ENCODE assay signal across 11 mouse cellular contexts in genomic region chr7:80789534-80789933, GRCm38 (mm10). TPM values are rescaled to one million over a fixed set of nuclear protein-coding genes. Genes with fewer than 3 reads are reported as not detected.
DNase-seq lines count a peak whose midpoint lies in the region; ATAC-seq and TF ChIP-seq lines count a peak whose summit lies in the region.
"Had no signal": no experiment of that assay in that cellular context is flagged by ENCODE, and none has a peak within 500 bp of the region (broad histone marks: within the 10 kb centered on the region; RNA-seq: fewer than 3 reads in every experiment).

No protein-coding gene starts in this region.

- H3K27ac ChIP-seq in heart, embryonic 12.5 days (ENCODE audit: poor library complexity, severe bottlenecking): peak overlapping the region; percentile 79
- peak overlapping the region; percentile 78 for H3K27ac ChIP-seq in lung, embryonic 14.5 days (ENCODE audit: low read depth)
- H3K27ac ChIP-seq in heart, postnatal 0 days (ENCODE audit: low read depth): peak overlapping the region; percentile 88
- peak overlapping the region; percentile 85 for H3K27ac ChIP-seq in stomach, embryonic 14.5 days (ENCODE audit: low read length)
- no peak overlapping the region for H3K27ac ChIP-seq in midbrain, embryonic 15.5 days
- H3K27ac ChIP-seq: hindbrain, embryonic 12.5 days had no signal

- no peak for DNase-seq in heart, postnatal 36 days
- peak; percentile 39 for DNase-seq in lung, embryonic 14.5 days
- DNase-seq in lung, postnatal 10 days: no peak
- DNase-seq in heart, postnatal 0 days (ENCODE audit: low spot score): no peak
- DNase-seq in right cerebral cortex, postnatal 25 days: no peak
- DNase-seq: cerebellum, postnatal 10 days; kidney, postnatal 14 days had no signal

- no peak for TF ChIP-seq EP300 in heart, postnatal 0 days (IDR thresholded peaks at IDR 0.05; ENCODE audit: low read depth)

- no peaks in the 10 kb centered on the region for H3K27me3 ChIP-seq in heart, embryonic 12.5 days (replicated peaks)
- H3K27me3 ChIP-seq in lung, embryonic 14.5 days (ENCODE audit: insufficient read depth, low read length): no peaks in the 10 kb centered on the region
- no peaks in the 10 kb centered on the region for H3K27me3 ChIP-seq in heart, postnatal 0 days (ENCODE audit: control insufficient read depth, insufficient read depth, low read length)
- no peaks in the 10 kb centered on the region for H3K27me3 ChIP-seq in stomach, embryonic 14.5 days (ENCODE audit: control insufficient read depth, insufficient read depth, low read length)
- H3K27me3 ChIP-seq in midbrain, embryonic 15.5 days (replicated peaks): no peaks in the 10 kb centered on the region
- H3K27me3 ChIP-seq: hindbrain, embryonic 12.5 days had no signal

- ATAC-seq in heart, embryonic 12.5 days (ENCODE audit: insufficient number of reproducible peaks, low FRiP score): 0 out of 2 replicates have a peak, but pooled peaks have one; percentile 58
- ATAC-seq in lung, embryonic 14.5 days (ENCODE audit: insufficient read depth): peak; percentile 44; the same call in 1 of the 2 replicates
- no peak for ATAC-seq in heart, postnatal 0 days (ENCODE audit: insufficient read depth, low read depth)
- 0 out of 2 replicates have a peak, but pooled peaks have one; percentile 65 for ATAC-seq in stomach, embryonic 14.5 days (ENCODE audit: insufficient number of reproducible peaks, insufficient read depth, low FRiP score, low read depth)
- no peak for ATAC-seq in midbrain, embryonic 15.5 days (replicated peaks)

- H3K36me3 ChIP-seq in heart, embryonic 12.5 days: peaks cover 11% of the 10 kb centered on the region
- peaks cover 3% of the 10 kb centered on the region; the same call in 1 of the 2 replicates for H3K36me3 ChIP-seq in lung, embryonic 14.5 days (ENCODE audit: insufficient read depth)
- H3K36me3 ChIP-seq in heart, postnatal 0 days (replicated peaks; ENCODE audit: control insufficient read depth, insufficient read depth, low read length): peaks cover 12% of the 10 kb centered on the region
- no peaks in the 10 kb centered on the region for H3K36me3 ChIP-seq in stomach, embryonic 14.5 days (ENCODE audit: control insufficient read depth, insufficient read depth, low read length)
- peaks cover 5% of the 10 kb centered on the region; the same call in 1 of the 2 replicates for H3K36me3 ChIP-seq in midbrain, embryonic 15.5 days (replicated peaks)

- H3K9ac ChIP-seq in heart, embryonic 12.5 days: 0 out of 2 replicates have a peak overlapping the region, but pooled peaks have one; percentile 13
- no peak overlapping the region for H3K9ac ChIP-seq in lung, embryonic 14.5 days
- H3K9ac ChIP-seq in heart, postnatal 0 days (replicated peaks; ENCODE audit: low read depth, low read length): peak overlapping the region; percentile 29; the same call in 1 of the 2 replicates
- no peak overlapping the region for H3K9ac ChIP-seq in stomach, embryonic 14.5 days (replicated peaks; ENCODE audit: low read depth, low read length)
- no peak overlapping the region for H3K9ac ChIP-seq in midbrain, embryonic 15.5 days
- H3K9ac ChIP-seq: hindbrain, embryonic 12.5 days had no signal

- 0 out of 2 replicates have a peak, but pooled peaks cover 4% of the 10 kb centered on the region for H3K9me3 ChIP-seq in heart, embryonic 12.5 days (replicated peaks)
- no peaks in the 10 kb centered on the region for H3K9me3 ChIP-seq in lung, embryonic 14.5 days (ENCODE audit: low read depth, low read length)
- no peaks in the 10 kb centered on the region for H3K9me3 ChIP-seq in heart, postnatal 0 days (replicated peaks; ENCODE audit: control insufficient read depth, low read length)
- no peaks in the 10 kb centered on the region for H3K9me3 ChIP-seq in stomach, embryonic 14.5 days (ENCODE audit: control insufficient read depth, low read depth, low read length)
- no peaks in the 10 kb centered on the region for H3K9me3 ChIP-seq in midbrain, embryonic 15.5 days
- H3K9me3 ChIP-seq: hindbrain, embryonic 12.5 days had no signal

- TF ChIP-seq CTCF in lung, embryonic 14.5 days (IDR thresholded peaks at IDR 0.05; ENCODE audit: low read depth): no peak
- TF ChIP-seq CTCF in heart, postnatal 0 days (IDR thresholded peaks at IDR 0.05; ENCODE audit: low read depth): no peak

- H3K4me1 ChIP-seq in heart, embryonic 12.5 days (replicated peaks): peaks cover 52% of the 10 kb centered on the region
- H3K4me1 ChIP-seq in lung, embryonic 14.5 days (ENCODE audit: insufficient read depth): peaks cover 30% of the 10 kb centered on the region
- peaks cover 48% of the 10 kb centered on the region for H3K4me1 ChIP-seq in heart, postnatal 0 days (ENCODE audit: control insufficient read depth, insufficient read depth)
- H3K4me1 ChIP-seq in stomach, embryonic 14.5 days (ENCODE audit: control insufficient read depth, insufficient read depth, low read length): peaks cover 14% of the 10 kb centered on the region; the same call in 1 of the 2 replicates
- H3K4me1 ChIP-seq in midbrain, embryonic 15.5 days: peaks cover 8% of the 10 kb centered on the region; the same call in 1 of the 2 replicates

- peak overlapping the region; percentile 33; the same call in 1 of the 2 replicates for H3K4me2 ChIP-seq in heart, embryonic 12.5 days
- H3K4me2 ChIP-seq in lung, embryonic 14.5 days: peak overlapping the region; percentile 36
- 0 out of 2 replicates have a peak overlapping the region, but pooled peaks have one; percentile 21 for H3K4me2 ChIP-seq in heart, postnatal 0 days (ENCODE audit: low read depth, low read length)
- 0 out of 2 replicates have a peak overlapping the region, but pooled peaks have one; percentile 1 for H3K4me2 ChIP-seq in stomach, embryonic 14.5 days (replicated peaks; ENCODE audit: low read depth, low read length)
- no peak overlapping the region for H3K4me2 ChIP-seq in midbrain, embryonic 15.5 days
- H3K4me2 ChIP-seq: hindbrain, embryonic 12.5 days had no signal

- 24% methylated on average over 5 of the region's 5 CpGs for WGBS in heart, embryonic 12.5 days
- 15% methylated on average over 5 of the region's 5 CpGs for WGBS in lung, embryonic 14.5 days
- 23% methylated on average over 5 of the region's 5 CpGs for WGBS in heart, postnatal 0 days
- 16% methylated on average over 5 of the region's 5 CpGs for WGBS in stomach, embryonic 14.5 days
- WGBS in midbrain, embryonic 15.5 days: 82% methylated on average over 5 of the region's 5 CpGs

- H3K4me3 ChIP-seq in heart, embryonic 12.5 days: no peak overlapping the region
- no peak overlapping the region for H3K4me3 ChIP-seq in lung, embryonic 14.5 days (ENCODE audit: low read depth, low read length)
- no peak overlapping the region for H3K4me3 ChIP-seq in heart, postnatal 0 days (ENCODE audit: low read depth, low read length)
- no peak overlapping the region for H3K4me3 ChIP-seq in stomach, embryonic 14.5 days (ENCODE audit: low read depth, low read length)
- H3K4me3 ChIP-seq in midbrain, embryonic 15.5 days: no peak overlapping the region
- H3K4me3 ChIP-seq: hindbrain, embryonic 12.5 days had no signal

- intact Hi-C loops in heart, postnatal 36 days (cut with DNase I): loop anchor here (2.0 kb wide), 1 partner anchor 13 kb away; no protein-coding TSS in a partner anchor

RNA-seq across cellular contexts. Expression of gene Iqgap1, which starts 36.2 kb away (rescaled TPM):
- 41.3 and 42.0 TPM in 2 replicates for polyA plus RNA-seq in heart, embryonic 12.5 days (2016; fragmentation: Nextera tagmentation; extraction: Ambion mirVana)
- 10 to 100 TPM; 40.5 to 43.2 TPM for total RNA-seq in heart, postnatal 36 days (2021)
- 92.3 and 95.2 TPM in 2 replicates for polyA plus RNA-seq in lung, embryonic 14.5 days (2014; fragmentation: Nextera tagmentation; extraction: Ambion mirVana)
- total RNA-seq in heart, postnatal 0 days (2014; rRNA removed; ENCODE audit: low replicate concordance): 39.8 and 88.5 TPM in 2 replicates
- polyA plus RNA-seq in heart, postnatal 0 days (2015; fragmentation: Nextera tagmentation; extraction: Ambion mirVana): 22.6 and 23.6 TPM in 2 replicates
- 94.3 and 99.9 TPM in 2 replicates for polyA plus RNA-seq in stomach, embryonic 14.5 days (2014; fragmentation: Nextera tagmentation; extraction: Ambion mirVana)
- 22.0 and 22.1 TPM in 2 replicates for polyA plus RNA-seq in midbrain, embryonic 15.5 days (2015; fragmentation: Nextera tagmentation; extraction: Ambion mirVana)

Comparison
In these comparisons a context has a peak if more than half of its experiments do, and no peak if none do; other contexts are left out.
1. ATAC-seq: peak in heart, embryonic 12.5 days (single experiment), lung, embryonic 14.5 days (single experiment) and stomach, embryonic 14.5 days (single experiment); none in heart, postnatal 0 days (single experiment) and midbrain, embryonic 15.5 days (single experiment).
2. H3K9ac ChIP-seq: peak in heart, embryonic 12.5 days (single experiment) and heart, postnatal 0 days (single experiment); none in lung, embryonic 14.5 days (single experiment), stomach, embryonic 14.5 days (single experiment) and midbrain, embryonic 15.5 days (single experiment).